Mouse (Mus musculus): ENCODE results near the gene Myo18a.

The Myo18a gene

DNA sequence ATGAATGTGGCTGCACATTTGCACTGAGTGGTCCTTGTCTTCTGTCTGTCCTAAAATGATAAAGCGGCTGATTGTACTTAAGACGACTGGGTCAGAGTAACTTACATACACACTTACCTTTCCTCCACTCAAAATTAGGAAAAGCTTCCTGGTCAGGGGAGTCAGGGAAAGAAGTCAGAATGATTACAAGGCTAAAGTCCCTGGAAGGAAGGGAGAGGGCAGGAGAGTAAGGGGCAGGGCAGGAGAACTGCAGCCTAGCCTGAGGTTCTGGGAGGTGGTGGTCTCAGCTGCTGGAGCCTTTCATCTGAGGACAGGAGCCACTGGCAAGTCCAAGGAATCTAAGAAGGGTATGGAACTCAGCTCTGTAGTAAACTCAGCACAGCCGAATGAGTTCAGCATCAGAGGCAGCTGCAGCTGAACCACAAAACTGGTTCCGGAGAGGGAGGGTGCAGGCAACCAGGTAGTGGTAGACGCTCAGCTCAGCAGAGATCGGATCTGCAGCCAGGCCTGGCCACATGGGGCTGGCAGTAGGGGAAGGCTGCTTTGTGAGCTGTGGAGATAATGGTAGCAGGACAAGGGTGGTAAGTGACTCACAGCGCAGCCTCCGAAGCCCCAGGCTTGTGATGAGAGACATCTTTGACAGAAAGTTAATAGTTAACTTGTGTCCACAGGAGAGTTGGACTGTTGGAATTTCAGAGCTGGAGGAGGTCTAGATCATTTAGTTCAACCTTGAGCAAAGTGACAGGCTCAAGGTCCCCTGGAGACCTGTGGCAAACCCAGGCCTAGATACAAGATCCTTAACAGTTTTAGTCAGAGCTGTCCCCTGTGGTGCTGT lies 9.1 kb downstream of the Myo18a start:
- no peak for DNase-seq (ENCODE audit: low spot score in 2 of 2)

DNA sequence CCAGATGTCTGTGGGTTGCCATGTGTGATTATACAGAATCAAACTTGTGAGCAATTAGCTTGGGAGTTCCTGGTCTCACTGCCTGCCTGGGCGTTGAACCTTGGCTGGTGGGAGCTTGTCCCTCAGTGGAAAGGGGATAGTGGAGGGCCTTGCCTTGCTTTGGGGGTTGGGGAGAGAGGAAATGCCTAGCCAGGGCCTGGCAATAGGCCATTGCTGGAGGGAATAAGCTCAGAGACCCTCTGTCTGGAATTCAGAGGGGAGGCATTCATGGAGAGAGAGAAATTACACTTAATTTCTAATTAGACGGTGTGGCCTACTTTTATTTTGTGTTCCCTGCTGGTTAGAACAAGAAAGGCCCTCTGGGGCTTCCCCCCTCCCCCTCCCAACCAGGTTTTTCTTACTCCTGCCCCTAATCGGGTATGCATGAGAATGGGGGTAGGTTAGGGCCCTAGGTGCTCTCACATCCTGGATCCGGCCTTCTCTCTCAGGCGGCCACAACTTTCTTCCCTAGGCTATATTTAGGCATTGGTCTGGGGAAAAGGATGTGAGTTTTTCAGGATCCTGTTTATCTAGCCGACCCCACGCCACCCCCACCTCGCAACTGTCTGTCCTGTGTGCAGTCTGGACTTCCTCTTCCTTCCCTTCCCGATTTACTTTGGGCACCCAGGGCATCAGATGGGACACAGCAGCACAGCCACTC lies 12.8 kb downstream of the Myo18a start:
- DNase-seq (ENCODE audit: low spot score in 2 of 2), result no peak

DNA sequence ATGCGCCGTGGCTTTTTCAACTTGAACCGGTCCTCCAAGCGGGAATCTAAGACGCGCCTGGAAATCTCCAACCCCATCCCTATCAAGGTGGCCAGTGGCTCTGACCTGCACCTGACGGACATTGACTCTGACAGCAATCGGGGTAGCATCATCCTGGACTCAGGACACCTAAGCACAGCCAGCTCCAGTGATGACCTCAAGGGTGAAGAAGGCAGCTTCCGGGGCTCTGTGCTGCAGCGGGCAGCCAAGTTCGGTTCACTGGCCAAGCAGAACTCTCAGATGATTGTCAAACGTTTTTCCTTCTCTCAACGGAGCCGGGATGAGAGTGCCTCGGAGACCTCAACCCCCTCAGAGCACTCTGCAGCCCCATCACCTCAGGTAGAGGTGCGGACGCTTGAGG lies 14.4 kb downstream of the Myo18a start:
- no peak for DNase-seq (ENCODE audit: low spot score in 2 of 2)

DNA sequence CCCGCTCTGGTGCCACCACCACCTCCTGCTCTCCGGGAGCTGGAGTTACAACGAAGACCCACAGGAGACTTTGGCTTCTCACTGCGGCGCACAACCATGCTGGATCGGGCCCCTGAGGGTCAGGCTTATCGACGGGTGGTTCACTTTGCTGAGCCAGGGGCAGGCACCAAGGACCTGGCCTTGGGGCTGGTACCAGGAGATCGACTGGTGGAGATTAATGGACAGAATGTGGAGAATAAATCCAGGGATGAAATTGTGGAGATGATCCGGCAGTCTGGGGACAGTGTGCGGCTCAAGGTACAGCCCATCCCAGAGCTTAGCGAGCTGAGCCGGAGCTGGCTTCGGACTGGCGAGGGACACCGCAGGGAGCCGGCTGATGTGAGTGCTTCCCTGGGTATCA lies 14.9 kb downstream of the Myo18a start:
- DNase-seq (ENCODE audit: low spot score in 2 of 2), result no peak

DNA sequence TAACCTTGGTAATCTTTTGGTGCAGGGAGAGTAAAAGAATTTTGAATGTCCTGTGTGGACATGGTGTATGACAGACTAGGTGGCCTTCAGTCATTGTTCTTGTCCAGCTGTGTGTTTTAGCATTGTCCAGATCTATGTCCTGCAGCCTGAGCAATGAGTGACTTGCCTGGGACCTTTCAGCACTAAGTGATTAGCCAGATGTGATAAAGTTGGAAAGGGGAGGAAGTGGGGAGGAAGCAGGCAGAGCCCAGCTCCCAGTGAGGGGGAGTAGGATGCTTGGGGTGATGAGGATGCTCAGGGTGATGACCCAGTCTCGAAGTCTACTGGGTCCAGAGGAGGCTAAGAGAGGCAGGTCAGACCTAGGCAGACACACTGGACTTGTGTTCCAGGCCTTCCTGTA lies 16.2 kb downstream of the Myo18a start:
- DNase-seq (ENCODE audit: low spot score in 2 of 2), result no peak

DNA sequence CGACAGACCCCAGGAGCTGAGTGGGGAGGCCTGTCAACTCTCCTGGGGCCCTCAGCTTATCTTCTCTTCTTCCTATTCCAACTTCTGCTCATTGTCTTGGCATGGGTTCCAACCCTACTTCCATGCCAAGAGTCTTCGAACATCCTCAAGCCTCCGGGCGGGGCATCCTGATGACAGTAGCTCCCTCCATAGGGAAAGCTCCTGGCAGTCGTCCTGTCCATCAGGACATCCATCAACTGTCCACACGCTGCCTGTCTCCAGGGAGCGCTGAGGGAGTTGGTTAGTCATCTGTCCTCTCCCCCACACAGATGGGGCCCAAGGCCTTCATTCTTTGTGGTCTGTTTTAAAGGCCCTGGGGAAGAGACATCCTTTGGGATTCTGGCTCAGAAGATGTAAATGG lies 18.0 kb downstream of the Myo18a start:
- DNase-seq (ENCODE audit: low spot score in 2 of 2), result no peak

DNA sequence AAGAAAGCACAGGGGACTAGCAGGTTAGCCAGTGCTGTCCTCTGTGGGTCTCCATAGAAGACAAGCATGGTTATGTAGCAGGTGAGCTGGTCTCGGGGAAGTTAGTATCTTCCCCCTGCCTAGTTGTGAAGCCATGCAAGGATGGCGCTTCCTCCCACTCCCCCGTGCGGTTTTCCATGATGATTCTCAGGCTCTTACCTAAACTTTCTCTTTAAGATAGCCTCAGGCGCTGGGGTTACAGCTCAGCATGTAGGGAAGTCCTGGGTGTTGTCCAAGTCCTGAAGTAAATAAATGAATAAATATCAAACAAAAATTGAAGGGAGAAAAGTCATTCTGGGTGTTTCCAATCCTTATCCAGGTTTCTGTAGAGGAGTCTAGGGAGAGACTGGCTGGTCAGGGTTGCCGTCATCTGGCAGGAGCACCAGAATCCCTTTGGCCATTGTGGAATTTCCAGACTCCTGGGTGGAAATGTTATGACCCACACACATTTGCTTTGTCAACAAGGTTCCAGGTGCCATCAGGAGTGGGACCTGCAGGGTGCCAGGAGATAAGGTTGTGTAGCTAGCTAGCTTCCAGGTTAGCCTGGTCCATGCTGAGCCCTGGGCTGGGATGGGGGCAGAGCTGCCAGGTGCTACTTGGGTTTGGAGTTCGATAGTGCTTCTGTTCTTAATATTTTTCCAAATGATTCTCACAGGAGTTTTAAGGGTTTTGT lies 19.2 kb downstream of the Myo18a start:
- DNase-seq (ENCODE audit: low spot score in 2 of 2), result no peak

DNA sequence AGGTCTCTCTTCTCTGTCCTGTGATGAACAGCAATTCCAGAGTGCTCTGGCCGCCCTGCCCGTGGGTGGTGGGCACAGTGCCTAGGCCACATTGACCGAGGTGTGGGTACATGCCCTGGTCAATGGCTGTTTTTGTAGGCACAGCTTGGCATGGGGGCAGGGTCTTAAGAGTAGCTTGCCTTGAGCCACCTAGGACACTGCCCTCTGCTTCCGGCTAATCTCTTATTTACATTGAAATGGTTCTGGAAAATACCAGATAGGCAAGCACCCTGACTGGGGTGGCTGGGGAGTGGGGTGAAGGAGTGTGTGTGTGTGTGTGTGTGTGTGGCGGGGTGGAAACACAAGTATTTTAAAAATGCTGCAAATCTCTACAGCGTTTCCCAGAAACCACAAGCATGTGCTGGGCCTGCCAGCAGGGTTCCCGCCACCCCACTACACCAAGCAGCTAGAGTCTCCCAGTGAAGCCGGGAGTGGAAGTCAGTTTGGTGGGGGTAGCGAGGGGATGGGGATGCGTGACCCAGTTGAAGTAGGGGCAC lies 20.2 kb downstream of the Myo18a start:
- DNase-seq (ENCODE audit: low spot score in 2 of 2), result no peak

DNA sequence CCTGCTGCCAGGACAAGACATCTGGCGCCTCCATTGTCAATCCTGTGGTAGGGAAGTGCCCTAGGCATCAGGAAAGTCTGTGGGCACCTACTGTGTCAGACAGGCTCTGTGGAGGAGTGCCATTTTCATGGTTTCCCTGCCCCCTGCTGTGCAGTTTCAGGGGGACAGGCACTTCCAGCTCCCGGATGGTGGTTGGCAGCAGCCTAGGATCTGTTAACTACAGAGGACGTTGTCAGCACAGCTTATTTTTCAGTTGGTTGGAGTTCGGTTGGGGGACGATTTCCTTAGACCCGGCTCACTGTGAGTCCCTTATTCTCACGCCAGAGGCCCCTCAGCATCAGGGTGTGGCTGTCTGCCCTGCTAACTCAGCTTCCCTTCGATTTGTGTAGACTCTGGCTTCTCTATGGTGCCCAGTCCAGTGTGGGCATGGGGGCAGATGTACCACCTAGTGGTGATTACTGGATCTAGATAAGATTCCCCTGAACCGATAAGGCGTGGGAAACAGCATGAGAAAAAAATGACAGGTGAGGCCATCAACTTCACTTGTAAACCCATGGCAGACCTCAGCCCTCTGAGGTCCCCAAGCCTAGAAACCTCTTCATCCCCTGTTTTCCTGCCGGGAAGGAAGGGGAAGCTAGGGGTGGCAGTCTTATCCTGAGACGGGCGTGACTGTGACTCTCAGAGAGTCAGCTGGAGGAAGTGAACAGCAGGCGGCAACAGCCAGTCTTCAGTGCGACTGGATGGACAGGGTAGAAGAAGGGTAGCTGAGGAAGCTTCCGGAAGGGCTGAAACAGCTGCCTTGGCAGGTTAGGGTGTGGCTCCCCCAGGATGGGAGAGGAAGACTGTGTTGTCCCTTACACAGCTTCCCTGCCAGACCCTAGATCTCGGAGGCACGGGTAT lies 21.0 kb downstream of the Myo18a start:
- DNase-seq (ENCODE audit: low spot score in 2 of 2), result no peak

DNA sequence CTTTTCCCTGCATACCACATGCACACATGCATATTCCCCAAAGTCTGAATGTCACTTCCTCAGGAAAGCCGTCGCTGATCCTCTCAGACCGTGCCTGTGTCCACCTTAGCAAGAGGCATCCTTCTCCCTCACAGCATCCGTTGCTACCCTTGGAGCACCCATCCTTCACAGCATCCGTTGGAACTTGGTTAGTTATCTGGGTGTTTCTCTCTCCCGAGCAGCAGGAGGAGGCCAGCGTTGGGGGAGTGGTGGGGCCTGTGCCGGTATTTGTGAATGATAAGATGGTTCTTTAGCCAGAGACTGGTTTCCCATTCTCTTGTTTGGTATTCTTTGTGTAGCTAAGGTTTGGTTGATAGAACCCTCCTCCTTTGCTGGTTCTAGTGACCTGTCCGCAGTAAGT lies 21.8 kb downstream of the Myo18a start:
- no peak for DNase-seq (ENCODE audit: low spot score in 2 of 2)

DNA sequence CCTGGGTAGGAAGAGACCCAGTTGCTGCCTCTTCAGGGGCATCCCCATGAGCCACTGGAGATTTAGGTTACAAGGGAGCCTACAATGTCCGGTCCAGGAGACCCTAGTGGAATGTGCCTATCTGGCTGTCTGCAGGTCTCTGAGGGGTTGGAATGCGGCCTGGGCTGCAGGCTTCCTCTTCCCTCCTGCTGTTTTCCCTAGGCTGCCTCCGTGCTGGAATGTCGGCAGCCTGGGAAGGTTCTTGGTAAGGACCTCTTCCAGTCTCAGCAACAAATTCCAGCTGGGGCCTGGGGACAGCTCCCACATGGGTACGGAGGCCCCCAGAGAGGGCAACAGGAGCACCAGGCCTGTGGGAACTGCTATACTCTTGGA lies 22.3 kb downstream of the Myo18a start:
- DNase-seq (ENCODE audit: low spot score in 2 of 2), result no peak

DNA sequence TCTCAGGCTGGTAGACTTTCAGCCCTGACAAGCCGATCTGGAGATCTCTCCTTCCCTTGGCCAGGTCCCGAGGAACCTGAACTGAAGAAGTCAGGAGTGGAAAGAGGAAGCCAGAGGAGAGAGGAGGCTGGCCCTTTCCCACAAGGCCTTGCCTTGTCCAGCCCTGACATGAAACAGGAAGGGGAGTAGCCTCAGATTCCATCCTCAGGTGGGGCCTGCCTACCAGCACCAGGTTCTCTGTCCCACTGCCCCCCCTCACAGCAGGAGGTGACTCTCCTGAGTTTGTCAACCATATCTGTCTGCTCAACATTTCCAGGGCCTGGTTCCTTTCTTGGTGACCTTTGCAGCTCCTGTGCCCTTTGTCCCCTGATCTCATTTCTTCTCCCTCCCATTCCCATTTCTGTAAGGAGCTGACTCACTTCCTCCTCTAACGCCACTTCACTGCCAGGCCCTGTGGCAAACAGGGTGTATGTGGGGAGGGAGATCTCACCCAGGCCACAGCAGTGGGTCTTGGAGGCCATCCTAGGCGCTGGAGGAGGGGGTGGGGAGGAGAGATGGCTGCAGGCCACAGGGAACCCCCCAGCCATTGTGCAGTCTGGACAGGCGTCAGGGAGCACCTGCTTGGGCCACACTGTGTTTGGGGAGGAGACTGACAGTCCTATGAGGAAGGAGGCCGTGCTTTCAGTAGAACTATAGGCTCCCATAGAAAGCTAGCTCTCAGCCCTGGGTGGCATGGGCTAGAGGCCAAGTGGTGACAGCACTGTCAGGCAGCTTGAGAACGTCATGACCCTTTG lies 22.9 kb downstream of the Myo18a start:
- DNase-seq (ENCODE audit: low spot score in 2 of 2), result no peak

DNA sequence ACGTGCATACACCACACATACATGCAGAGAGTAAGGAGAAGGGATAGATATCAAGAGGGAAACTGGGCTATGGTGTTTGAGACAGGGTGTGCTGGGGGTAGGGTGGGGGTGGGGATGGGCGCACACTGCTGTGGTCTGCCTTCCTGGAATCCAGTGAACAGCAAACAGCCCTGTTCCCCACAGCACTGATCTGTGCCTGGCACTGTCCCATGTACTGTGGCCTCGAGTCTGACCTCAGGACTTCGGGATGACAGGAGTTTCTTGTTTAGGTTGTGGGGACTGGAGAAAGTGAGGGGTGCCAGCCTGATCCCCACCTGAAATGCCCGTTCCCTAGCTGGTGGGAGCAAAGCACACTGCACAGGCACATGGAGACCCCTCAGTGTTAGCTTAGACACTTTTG lies 24.7 kb downstream of the Myo18a start, which contains the start of gene Gm10277:
Gm10277 (minus strand) TSS at position 41 of the 400 bp plus-strand sequence.
- DNase-seq (ENCODE audit: low spot score in 2 of 2), result no peak

DNA sequence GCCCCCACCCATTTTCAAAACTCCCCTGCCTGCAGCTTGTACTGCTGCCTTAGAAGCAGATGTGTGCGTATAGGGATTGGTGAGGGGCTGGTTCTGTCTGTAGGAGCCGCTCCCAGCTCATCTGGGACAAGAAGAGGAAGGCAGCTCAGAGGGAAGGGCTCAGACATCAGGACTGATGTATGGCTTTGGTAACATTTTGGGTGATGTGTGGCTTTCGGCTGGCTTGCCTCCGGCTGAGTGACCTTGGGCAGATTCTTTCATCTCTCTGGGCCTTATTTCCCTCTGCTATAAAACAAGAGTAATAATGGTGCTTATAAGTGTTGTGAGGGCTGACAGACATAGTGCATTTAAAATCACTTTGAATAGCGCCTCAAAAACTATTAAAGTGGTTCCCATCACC lies 26.5 kb downstream of the Myo18a start:
- no peak for DNase-seq (ENCODE audit: low spot score in 2 of 2)

DNA sequence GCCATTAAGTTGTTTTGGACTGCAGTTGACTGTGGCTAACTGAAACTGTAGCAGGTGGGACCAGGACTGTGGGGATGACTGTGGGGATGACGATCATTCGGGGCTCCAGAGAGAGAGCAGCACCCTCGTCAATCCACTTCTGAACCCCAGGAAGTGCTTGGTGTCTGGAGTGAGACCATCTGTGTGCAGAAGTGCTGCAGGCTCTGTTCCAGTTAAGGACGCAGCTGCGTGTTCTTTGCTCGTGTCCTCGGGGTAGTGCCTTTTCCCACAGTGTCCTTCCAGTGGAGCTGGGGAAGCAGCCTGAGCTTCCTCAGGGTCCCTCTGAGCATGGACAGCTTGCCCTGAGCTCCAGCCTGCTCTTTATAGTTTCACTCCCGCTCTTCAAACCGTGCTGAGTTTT lies 27.2 kb downstream of the Myo18a start:
- no peak for DNase-seq (ENCODE audit: low spot score in 2 of 2)

DNA sequence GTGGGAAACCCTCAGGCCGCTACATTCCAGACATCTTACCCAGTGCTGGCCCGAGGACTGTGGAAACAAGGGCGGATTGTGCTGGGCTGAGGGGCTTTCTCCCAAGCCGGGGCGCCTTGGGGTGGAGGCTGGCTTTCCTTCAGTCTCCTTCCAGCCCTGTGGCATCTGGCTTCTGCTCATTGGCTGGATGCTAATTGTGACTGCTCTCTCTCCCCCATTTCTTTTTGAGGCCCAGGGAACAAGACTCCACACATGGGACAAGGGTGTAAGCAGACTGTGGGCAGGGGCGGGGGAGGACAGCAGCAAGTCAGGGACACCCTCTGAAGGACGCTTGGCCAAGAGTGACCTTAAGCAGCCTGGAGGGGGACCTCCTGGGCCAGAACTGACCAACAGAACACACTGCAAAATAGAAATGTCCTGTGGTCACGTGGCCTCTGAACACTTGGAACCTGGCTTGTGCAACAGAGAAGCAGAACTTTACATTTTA lies 28.2 kb downstream of the Myo18a start:
- no peak for DNase-seq (ENCODE audit: low spot score in 2 of 2)

DNA sequence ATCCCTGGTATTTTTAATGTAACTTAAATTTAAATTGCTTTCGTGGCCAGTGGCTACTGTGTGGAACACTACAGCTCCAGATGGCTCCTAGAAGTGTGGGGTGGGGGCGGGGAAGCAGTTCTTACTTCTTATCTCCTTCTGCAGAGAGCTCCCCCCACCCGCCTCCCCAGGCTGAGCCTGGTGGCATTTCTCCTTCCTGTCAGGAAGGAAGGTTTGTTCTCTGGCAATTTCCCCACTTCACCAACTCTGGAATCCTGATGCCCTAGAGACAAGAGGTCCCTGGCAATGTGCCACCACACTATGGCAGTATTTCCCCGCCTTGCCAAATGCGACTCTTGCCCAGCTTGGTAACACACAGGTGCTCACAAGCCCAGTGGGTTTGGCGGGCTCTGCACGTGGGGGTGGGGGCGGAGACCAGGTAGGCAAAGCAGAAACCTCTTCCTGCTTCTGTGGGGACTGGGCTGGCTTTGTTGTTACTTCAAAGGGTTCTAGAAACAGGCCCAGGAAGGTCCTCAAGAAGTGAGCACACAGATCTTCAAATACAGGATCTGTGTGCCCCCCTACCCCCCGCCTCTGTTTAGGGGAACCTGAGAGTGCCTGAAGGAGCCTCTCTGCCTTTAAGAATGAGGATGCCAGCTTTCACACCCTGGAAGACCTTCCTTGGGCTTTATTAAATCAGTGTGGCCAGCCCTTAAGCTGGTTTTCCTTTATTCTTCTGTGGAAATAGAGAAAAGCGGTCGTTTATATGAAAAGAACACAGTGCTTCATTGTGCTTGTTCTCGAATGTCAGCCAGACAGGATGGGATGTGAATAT lies 28.9 kb downstream of the Myo18a start:
- no peak for DNase-seq (ENCODE audit: low spot score in 2 of 2)

DNA sequence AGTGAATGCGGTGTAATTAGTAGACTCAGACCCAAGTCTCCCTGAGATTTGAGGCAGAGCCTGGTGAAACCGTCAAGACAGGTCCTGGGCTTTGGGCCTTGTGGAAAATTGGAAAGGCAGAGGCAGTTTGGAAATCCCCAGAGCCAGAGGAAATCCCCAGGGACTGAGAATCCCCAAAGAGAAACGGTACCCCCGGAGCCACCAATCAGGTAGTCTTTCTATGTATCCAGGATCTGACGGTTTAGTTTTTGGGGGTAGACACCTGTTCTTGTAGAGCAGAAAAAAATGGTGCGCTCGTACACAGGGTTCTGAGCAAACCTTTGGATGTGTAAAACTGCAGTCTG lies 29.5 kb downstream of the Myo18a start:
- no peak for DNase-seq (ENCODE audit: low spot score in 2 of 2)

DNA sequence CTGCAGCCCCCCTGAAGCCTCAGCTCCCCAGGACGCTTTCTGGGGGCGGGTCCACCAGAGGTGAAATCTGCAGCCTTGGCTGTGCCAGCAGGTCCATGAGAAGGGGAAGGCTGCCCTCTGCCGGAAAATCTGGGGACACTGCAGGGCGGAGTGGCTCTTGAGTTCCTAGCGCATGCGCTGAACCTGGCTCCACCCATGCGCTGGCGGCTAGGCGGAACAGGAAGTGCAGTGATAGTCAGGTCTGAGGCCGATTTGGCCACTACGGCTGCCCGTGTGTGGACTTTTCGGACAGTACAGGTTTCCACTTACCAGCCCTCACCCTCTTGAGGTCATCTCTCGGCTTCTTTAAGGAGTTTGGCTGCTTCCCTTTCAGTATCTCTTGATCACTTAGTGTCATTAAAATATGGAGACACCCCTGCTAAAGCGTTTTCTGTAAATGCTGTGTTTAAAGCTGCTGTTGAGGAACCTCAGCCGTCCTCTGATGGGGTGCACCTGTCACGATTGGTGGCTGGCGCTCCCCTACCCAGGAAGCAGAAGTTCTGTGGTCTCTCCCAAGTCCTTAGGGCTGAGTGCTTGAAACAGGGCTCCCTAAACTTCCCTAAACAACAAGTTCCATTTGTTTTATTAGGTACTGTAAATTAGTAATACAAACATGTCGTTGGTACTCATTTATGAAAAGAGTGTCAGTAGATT lies 30.3 kb downstream of the Myo18a start:
- peak; percentile 97 to 98 for DNase-seq (ENCODE audit: low spot score in 2 of 2)
